Mouse (Mus musculus) cortical plate, adult 2 months (tissue): ENCODE measurements at regions not wholly inside any gene's neighbourhood (a gene's known extent, or its start where the extent isn't known, plus 50 kb on each side); places are given as distances from the start of the nearest gene placed in this dataset.

Experiments
- H3K27ac ChIP-seq: fragments of 200-500 bp; 2 replicates; pipeline ENCODE4 v1.5.1; 2012; ENCODE audit warnings: low read length, control low read depth, inconsistent platforms; ENCODE audit not compliant: insufficient read depth
- H3K4me1 ChIP-seq: fragments of 200-500 bp; 2 replicates; pipeline ENCODE4 v1.6.1; 2011; ENCODE audit warnings: low read length; ENCODE audit not compliant: control insufficient read depth, insufficient read depth
- H3K4me3 ChIP-seq: fragments of 200-500 bp; 2 replicates; pipeline ENCODE4 v1.5.1; 2011; ENCODE audit warnings: mild to moderate bottlenecking, low read length, control low read depth; ENCODE audit not compliant: insufficient read depth
- CTCF ChIP-seq: fragments of 200-500 bp; IDR thresholded peaks from 2 replicates; pipeline ENCODE4 v1.5.1; 2011; ENCODE audit warnings: mild to moderate bottlenecking, control low read depth, low read length; ENCODE audit not compliant: insufficient read depth; ENCODE audit errors: extremely low read depth
- POLR2A ChIP-seq: fragments of 200-500 bp; IDR thresholded peaks from 2 replicates; pipeline ENCODE4 v1.6.1; 2011; ENCODE audit warnings: mild to moderate bottlenecking, low read length, control low read depth; ENCODE audit not compliant: insufficient read depth; ENCODE audit errors: extremely low read depth

DNA sequence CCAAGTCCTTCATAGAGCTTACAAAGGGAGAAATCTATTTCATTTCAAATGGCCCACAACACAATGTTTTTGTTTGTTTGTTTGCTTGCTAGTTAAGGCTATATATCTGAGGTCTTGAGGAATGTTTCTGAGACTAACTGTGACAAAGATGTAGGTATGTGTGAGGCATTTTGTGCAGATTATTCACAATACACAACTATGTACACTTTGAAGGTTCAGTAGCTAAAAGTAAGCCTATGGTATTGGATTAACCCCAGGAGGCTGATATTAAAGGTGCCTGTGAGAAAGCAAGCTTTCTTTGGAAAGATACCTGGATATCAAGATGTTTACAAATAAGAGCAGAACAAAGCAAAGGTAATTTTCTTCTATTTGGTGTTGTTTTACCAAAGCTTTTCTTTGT lies 179.8 kb downstream of the Ifng start:
- no peak overlapping the region for H3K27ac ChIP-seq
- TF ChIP-seq POLR2A (no peak), CTCF (no peak)
- peaks cover 2% of the 10 kb centered on the region for H3K4me1 ChIP-seq
- no peak overlapping the region for H3K4me3 ChIP-seq

DNA sequence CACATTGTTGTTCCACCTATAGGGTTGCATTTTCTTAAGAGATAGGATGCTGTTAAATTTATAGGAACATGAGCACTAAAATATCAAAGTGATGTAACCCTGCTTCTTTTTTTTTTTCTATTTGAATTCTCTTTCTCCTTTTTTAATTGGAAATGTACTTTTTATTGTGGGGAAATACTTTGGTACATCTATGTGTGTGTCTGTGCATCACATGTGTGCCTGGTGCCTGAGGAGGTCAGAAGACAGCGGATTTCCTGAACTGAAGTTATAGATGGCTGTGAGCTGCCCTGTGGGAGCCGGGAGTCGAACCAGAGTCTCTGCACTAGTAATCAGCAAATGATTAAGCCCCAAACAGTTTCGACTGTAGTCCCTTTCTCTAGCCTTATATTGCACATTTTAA lies 180.7 kb downstream of the Ifng start:
- H3K27ac ChIP-seq, result no peak overlapping the region
- H3K4me3 ChIP-seq, result no peak overlapping the region
- TF ChIP-seq CTCF, result no peak
- no peak for TF ChIP-seq POLR2A
- H3K4me1 ChIP-seq, result peaks cover 2% of the 10 kb centered on the region

DNA sequence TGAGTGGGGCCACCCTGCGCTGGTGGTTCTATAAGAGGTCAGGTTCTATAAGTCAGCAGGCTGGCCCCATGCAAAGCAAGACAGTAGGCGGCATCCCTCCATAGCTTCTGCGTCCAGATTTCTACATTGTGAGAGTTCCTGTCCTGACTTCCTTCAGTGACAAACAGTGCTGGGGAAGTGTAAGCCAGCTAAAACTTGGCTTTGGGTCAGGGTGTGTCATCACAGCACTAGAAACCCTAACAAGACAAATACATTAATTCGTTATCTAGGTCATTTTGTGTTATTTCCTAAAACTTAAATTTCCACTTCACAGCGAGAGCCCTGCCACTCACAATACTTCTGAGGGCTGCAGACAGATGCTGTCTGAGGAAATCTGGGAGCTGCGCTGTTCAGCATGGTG lies 181.3 kb downstream of the Ifng start:
- no peak overlapping the region for H3K27ac ChIP-seq
- TF ChIP-seq CTCF (no peak), POLR2A (no peak)
- no peak overlapping the region for H3K4me3 ChIP-seq
- H3K4me1 ChIP-seq, result peaks cover 2% of the 10 kb centered on the region

DNA sequence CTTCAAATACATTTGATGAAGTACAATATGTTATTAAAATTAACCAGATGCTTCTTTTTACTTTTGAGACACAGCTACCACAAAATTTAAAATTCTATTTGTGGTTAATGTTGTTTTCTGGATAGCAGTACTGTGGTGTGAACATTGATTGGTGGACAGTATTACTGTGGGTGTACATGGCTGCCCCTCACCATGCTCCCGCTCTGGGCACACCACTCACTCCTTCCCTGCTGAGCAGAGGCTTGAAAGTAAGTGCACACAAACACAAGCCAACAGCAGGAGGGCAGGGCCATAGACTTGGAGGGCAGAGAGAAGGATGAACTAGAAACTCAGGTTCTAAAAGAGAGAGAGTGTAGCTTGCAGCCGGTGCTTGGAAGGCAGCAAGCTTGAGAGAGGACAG lies 182.1 kb downstream of the Ifng start:
- H3K4me3 ChIP-seq, result no peak overlapping the region
- H3K4me1 ChIP-seq, result peaks cover 2% of the 10 kb centered on the region; the same call in 1 of the 2 replicates
- no peak overlapping the region for H3K27ac ChIP-seq
- TF ChIP-seq POLR2A (no peak), CTCF (no peak)

DNA sequence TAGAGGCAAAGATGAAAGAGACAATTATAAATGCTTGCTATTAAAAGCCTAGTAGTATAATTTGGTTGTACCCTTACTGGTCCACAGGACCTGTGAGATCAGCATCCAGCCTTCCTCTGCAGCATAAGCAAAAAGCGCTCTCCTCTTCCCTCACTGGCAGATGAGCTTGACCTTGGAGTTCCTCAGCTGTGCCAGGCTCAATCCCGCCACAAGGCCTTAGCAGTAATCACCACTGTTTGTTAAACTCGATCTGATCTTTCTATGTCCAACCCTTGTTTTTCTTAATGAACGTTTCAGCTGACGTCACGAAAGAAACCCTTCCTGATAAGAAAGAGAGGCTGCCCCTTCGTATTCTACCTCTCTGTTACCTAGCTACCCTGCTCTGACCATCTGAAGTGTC lies 183.5 kb downstream of the Ifng start:
- H3K4me3 ChIP-seq, result no peak overlapping the region
- peaks cover 2% of the 10 kb centered on the region; the same call in 1 of the 2 replicates for H3K4me1 ChIP-seq
- no peak overlapping the region for H3K27ac ChIP-seq
- TF ChIP-seq CTCF (no peak), POLR2A (no peak)

DNA sequence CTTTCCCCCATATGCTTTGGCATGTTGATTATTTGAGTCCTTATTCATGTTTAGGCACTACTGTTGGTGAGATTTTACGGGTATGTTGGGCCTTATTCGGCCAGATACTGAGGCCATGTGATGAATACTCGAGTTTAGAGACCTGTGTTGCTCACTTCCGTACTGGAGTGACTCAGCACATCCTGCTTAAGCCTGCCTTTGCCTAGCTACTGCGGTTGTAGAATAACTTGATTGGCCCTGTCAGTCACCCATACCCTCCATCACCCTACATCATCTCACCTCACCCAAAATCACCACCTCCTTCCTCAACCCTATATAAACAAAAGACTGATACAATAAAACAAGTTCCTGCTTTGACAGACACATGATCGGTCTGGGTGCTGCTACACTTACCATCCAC lies 187.2 kb downstream of the Ifng start:
- TF ChIP-seq CTCF (no peak), POLR2A (no peak)
- Histone ChIP-seq H3K4me3 (no peak overlapping the region), H3K4me1 (peaks cover 2% of the 10 kb centered on the region; the same call in 1 of the 2 replicates), H3K27ac (no peak overlapping the region)

DNA sequence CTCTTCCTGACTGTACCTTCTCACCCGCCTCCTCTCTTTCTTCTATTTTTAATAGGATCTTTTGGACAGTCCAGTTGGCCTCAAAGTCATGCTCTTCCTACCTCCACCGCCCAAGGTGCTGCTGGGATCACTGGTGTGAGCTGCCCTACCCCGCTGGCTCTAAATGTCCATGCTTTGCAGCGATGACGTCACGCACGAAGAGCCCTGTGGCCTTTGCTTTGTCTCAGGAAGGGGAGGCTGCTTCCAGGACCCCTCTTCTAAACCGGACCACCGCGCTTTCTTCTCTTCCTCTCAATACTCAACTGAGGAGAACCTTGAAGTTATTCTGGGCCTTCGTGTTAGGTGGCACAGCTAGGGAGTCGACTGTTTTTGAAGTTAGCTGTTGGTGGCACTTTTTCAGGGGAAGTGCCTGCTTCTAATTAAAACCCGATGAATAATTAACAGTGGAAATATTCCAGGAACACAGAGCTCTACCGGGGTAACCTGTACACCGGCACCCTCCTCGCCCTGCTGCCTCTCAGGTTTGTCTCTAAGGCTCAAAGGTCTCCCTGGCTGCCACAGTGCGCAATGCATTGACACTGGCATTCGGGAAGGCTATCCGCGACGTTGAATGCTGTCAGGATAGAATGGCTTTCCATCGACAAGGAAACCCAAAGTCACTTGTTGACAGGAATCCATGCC lies 188.7 kb downstream of the Ifng start:
- H3K27ac ChIP-seq, result no peak overlapping the region
- TF ChIP-seq POLR2A, result no peak
- no peak for TF ChIP-seq CTCF

DNA sequence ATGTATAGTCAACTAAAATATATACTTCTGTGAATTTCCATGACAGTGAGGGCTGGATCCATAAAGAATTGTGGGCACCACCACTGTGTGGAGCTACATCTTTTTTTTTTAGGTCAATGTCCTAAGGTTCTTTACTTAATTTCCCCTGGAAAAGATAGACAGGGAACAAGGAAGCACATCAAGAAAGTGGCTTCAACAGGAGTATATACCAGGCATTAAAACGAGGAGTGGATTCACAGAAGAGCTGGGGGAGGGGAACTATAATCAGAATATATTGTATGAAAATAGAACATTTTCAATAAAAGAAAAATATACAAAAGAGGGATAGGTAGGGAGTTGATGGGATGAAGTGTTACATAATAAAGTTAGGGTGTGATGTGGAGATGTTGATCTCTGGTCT lies 190.9 kb downstream of the Ifng start:
- H3K4me1 ChIP-seq, result no peaks in the 10 kb centered on the region; the same call in 1 of the 2 replicates
- H3K4me3 ChIP-seq, result no peak overlapping the region
- TF ChIP-seq POLR2A, result no peak
- TF ChIP-seq CTCF, result no peak
- no peak overlapping the region for H3K27ac ChIP-seq

More for the DNA sequence above, 188.7 kb downstream of the Ifng start:
- Histone ChIP-seq H3K4me3 (no peak overlapping the region), H3K4me1 (peaks cover 2% of the 10 kb centered on the region)

DNA sequence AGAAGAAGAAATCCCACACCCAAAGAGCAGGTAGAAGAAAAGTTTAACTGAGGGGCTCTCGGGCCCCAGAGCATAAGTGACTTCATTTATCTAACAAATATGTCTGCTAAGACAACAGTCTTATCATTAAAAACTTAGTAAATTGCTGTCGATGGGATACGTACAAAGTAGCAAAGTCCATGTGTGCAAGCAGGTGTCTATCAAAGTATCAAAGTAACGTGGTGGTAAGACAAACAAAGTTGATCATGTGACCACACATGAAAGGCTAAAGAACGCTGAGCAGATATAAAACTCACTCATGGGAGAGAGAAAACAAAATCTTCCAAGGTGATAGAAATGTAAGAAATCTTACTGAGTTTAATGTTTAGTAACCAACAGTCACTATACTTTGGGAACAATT lies 191.3 kb downstream of the Ifng start:
- Histone ChIP-seq H3K4me3 (no peak overlapping the region), H3K27ac (no peak overlapping the region), H3K4me1 (no peaks in the 10 kb centered on the region; the same call in 1 of the 2 replicates)
- TF ChIP-seq CTCF (no peak), POLR2A (no peak)

DNA sequence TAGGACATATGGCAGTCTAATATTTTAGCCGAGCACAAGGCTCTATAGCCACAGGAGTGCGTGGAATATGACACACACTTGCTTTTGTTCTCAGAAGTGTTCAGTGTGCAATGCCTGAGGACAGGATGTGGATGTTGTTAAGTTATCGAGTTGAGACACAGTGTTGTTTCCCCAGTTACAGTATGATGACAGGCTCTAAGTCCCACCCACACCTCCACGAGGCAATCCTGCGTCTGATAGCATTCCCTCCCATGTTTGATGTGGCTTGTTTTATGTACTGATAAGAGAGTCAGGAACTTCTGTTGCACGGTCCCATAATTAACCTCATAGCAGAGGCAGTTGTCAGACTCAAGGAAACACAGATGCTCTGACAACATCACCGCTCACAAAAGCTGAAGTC lies 192.6 kb downstream of the Ifng start:
- Histone ChIP-seq H3K4me1 (no peaks in the 10 kb centered on the region; the same call in 1 of the 2 replicates), H3K27ac (no peak overlapping the region), H3K4me3 (no peak overlapping the region)
- TF ChIP-seq POLR2A, result no peak
- TF ChIP-seq CTCF, result no peak

DNA sequence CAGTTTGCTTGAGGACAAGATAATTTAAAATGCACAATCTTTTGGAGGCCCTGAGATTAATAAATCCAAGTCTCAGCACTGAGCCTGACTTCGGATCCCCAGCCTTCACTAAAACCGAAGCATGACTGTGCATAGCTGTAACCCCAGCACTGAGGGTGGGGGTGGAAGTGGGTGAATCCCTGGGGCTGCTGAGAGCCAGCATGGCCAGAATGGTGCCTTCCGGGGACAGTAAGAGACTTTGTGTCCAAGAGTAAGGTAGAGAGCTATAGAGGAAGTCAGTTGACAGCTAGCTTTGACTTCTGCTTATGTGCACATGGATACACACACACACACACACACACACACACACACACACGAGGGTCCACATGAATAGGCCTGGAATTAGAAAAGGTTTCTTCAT lies 198.3 kb downstream of the Ifng start:
- TF ChIP-seq POLR2A (no peak), CTCF (no peak)
- peaks cover 1% of the 10 kb centered on the region; the same call in 1 of the 2 replicates for H3K4me1 ChIP-seq
- H3K4me3 ChIP-seq, result no peak overlapping the region
- no peak overlapping the region for H3K27ac ChIP-seq
